Mouse (Mus musculus): ENCODE results near the gene Ren1. TPM values are rescaled to one million over a fixed set of nuclear protein-coding genes. Genes with fewer than 3 reads are reported as not detected.
A peak's percentile ranks its signal among the peaks of the same experiment; 100 is the strongest.

Gene Ren1
- polyA plus RNA-seq, 1 experiment: not detected

- no peak for DNase-seq (ENCODE audit: extremely low spot score in 1 of 2, low spot score in 1 of 2)
Measured at GRCm38 (mm10) chr1:133372113-133372512, 21.8 kb downstream of the Ren1 start.

- DNase-seq (ENCODE audit: extremely low spot score in 1 of 2, low spot score in 1 of 2): no peak
Measured at GRCm38 (mm10) chr1:133375696-133376346, 25.5 kb downstream of the Ren1 start.

GRCm38 (mm10) chr1:133377547-133377946, 27.2 kb downstream of the Ren1 start:
- no peak for DNase-seq (ENCODE audit: extremely low spot score in 1 of 2, low spot score in 1 of 2)

GRCm38 (mm10) chr1:133379254-133379985, 29.1 kb downstream of the Ren1 start:
- DNase-seq (ENCODE audit: extremely low spot score in 1 of 2, low spot score in 1 of 2): no peak

GRCm38 (mm10) chr1:133379986-133380320, 29.6 kb downstream of the Ren1 start:
- DNase-seq (ENCODE audit: extremely low spot score in 1 of 2, low spot score in 1 of 2): no peak

GRCm38 (mm10) chr1:133380347-133381065, 30.2 kb downstream of the Ren1 start:
- peak in 1 of 2 experiments; percentile 63 for DNase-seq (ENCODE audit: extremely low spot score in 1 of 2, low spot score in 1 of 2)

- no peak for DNase-seq (ENCODE audit: extremely low spot score in 1 of 2, low spot score in 1 of 2)
Measured at GRCm38 (mm10) chr1:133382008-133382407, 31.7 kb downstream of the Ren1 start.

GRCm38 (mm10) chr1:133382552-133383155, 32.3 kb downstream of the Ren1 start:
- no peak for DNase-seq (ENCODE audit: extremely low spot score in 1 of 2, low spot score in 1 of 2)

- DNase-seq (ENCODE audit: extremely low spot score in 1 of 2, low spot score in 1 of 2): no peak
Measured at GRCm38 (mm10) chr1:133383157-133383783, 33.0 kb downstream of the Ren1 start.

- peak in 1 of 2 experiments; percentile 77 for DNase-seq (ENCODE audit: extremely low spot score in 1 of 2, low spot score in 1 of 2)
Measured at GRCm38 (mm10) chr1:133385506-133385905, 35.2 kb downstream of the Ren1 start.

- no peak for DNase-seq (ENCODE audit: extremely low spot score in 1 of 2, low spot score in 1 of 2)
Measured at GRCm38 (mm10) chr1:133386209-133386608, 35.9 kb downstream of the Ren1 start.

- DNase-seq (ENCODE audit: extremely low spot score in 1 of 2, low spot score in 1 of 2): no peak
Measured at GRCm38 (mm10) chr1:133387539-133388268, 37.4 kb downstream of the Ren1 start.

- DNase-seq (ENCODE audit: extremely low spot score in 1 of 2, low spot score in 1 of 2): no peak
Measured at GRCm38 (mm10) chr1:133394702-133395101, 44.4 kb downstream of the Ren1 start.

GRCm38 (mm10) chr1:133396693-133397092, 46.4 kb downstream of the Ren1 start:
- DNase-seq (ENCODE audit: extremely low spot score in 1 of 2, low spot score in 1 of 2): no peak

- DNase-seq (ENCODE audit: extremely low spot score in 1 of 2, low spot score in 1 of 2): no peak
Measured at GRCm38 (mm10) chr1:133397094-133397482, 46.8 kb downstream of the Ren1 start.

GRCm38 (mm10) chr1:133397483-133398237, 47.4 kb downstream of the Ren1 start:
- DNase-seq (ENCODE audit: extremely low spot score in 1 of 2, low spot score in 1 of 2): no peak

- no peak for DNase-seq (ENCODE audit: extremely low spot score in 1 of 2, low spot score in 1 of 2)
Measured at GRCm38 (mm10) chr1:133400014-133400725, 49.9 kb downstream of the Ren1 start.

GRCm38 (mm10) chr1:133404005-133404404, 53.7 kb downstream of the Ren1 start:
- no peak for DNase-seq (ENCODE audit: extremely low spot score in 1 of 2, low spot score in 1 of 2)

GRCm38 (mm10) chr1:133406614-133407013, 56.3 kb downstream of the Ren1 start:
- DNase-seq (ENCODE audit: extremely low spot score in 1 of 2, low spot score in 1 of 2): no peak

Measured in frontal cortex, adult 2 months (tissue).